Mouse (Mus musculus): Measurements from ENCODE around the gene Fam186a. TPM values are rescaled to one million over a fixed set of nuclear protein-coding genes. Genes with fewer than 3 reads are reported as not detected.
"Not testable (repeated sequence)": the region's sequence is repeated elsewhere in the genome, so short reads cannot be mapped to it uniquely, and the experiment has no call there.

The Fam186a gene
- polyA plus RNA-seq, 1 experiment: not detected

DNA sequence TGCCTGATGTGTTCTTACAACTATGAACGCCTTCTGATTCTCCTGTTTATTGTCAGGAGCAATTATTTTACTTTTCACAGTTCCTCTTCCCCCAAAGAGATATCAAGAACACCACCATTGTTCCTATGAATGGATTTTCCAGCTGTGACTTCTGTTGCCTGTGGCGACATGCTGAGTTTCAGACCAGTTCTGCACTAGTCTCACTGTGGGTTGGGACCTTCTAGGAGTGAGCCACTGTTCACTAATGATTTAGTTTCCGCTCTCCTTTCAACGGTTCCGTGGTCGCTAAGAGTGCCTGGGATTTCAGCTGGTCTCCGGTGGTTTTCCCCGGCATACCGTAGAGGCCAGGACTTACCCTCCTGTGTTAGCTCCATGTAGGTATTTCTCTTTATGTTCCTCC, 62.0 kb downstream of the Fam186a start:
- Histone ChIP-seq H3K27ac (ENCODE audit: insufficient read depth, low read length) (no peak overlapping the region), H3K4me1 (ENCODE audit: control insufficient read depth, insufficient read depth, low read length) (no peaks in the 10 kb centered on the region), H3K4me3 (ENCODE audit: insufficient read depth, low read length) (no peak overlapping the region)
- TF ChIP-seq POLR2A (IDR thresholded peaks at IDR 0.05; ENCODE audit: low read depth, low read length) (no peak), CTCF (IDR thresholded peaks at IDR 0.05; ENCODE audit: borderline replicate concordance, insufficient read depth, low read length) (no peak)

DNA sequence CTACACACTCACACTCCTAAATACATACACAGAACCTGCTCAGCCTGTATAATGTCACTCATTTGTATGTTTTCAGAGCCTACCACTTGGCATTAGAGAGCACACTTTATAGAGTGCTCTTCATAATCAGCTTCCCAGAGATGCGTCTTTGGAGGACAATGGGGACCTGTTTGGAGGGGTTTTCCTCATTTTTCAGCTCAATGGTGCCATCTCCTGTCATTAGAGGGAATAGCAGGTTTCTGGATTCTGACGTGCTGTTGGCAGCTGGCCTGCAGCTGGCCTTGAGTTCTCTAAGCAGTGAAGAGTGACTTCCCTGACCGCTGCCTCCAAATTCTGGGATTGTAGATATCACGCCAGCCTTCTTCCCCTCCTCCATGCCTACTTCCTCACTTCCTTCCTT, 62.5 kb downstream of the Fam186a start:
- Histone ChIP-seq H3K4me1 (ENCODE audit: control insufficient read depth, insufficient read depth, low read length) (no peaks in the 10 kb centered on the region), H3K27ac (ENCODE audit: insufficient read depth, low read length) (no peak overlapping the region), H3K4me3 (ENCODE audit: insufficient read depth, low read length) (no peak overlapping the region)
- TF ChIP-seq POLR2A (IDR thresholded peaks at IDR 0.05; ENCODE audit: low read depth, low read length) (no peak), CTCF (IDR thresholded peaks at IDR 0.05; ENCODE audit: borderline replicate concordance, insufficient read depth, low read length) (0 out of 2 replicates have a peak, but pooled peaks have one; percentile 2)

DNA sequence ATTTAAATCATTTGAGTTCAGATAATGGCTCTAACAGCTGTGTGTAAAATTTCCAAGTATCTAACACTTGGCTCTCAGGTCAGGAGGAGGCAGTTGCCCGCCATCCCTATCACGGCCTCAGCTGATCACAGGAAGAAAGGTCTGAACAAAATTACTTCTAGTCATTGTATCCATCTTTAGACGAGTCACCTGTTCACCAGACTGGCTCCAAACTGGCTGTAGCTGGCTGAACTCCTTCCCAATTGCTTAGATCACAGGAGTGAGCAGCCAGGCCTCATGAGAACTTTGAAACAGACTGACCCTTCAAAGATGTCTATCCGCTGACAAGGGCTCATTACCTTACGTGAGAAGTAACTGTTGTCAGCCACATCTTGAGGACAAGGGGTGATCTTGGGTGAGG, 63.6 kb downstream of the Fam186a start:
- no peak overlapping the region for H3K27ac ChIP-seq (ENCODE audit: insufficient read depth, low read length)
- TF ChIP-seq POLR2A (IDR thresholded peaks at IDR 0.05; ENCODE audit: low read depth, low read length): no peak
- TF ChIP-seq CTCF (IDR thresholded peaks at IDR 0.05; ENCODE audit: borderline replicate concordance, insufficient read depth, low read length): no peak
- no peak overlapping the region for H3K4me3 ChIP-seq (ENCODE audit: insufficient read depth, low read length)
- H3K4me1 ChIP-seq (ENCODE audit: control insufficient read depth, insufficient read depth, low read length): no peaks in the 10 kb centered on the region

- no peak overlapping the region for H3K27ac ChIP-seq (ENCODE audit: insufficient read depth, low read length)
Observed at GRCm38 (mm10) chr15:99902786-99903185, 64.1 kb downstream of the Fam186a start.

GRCm38 (mm10) chr15:99896621-99897020, 70.2 kb downstream of the Fam186a start:
- Histone ChIP-seq H3K4me1 (ENCODE audit: control insufficient read depth, insufficient read depth, low read length) (no peaks in the 10 kb centered on the region), H3K27ac (ENCODE audit: insufficient read depth, low read length) (no peak overlapping the region), H3K4me3 (ENCODE audit: insufficient read depth, low read length) (no peak overlapping the region)
- no peak for TF ChIP-seq CTCF (IDR thresholded peaks at IDR 0.05; ENCODE audit: borderline replicate concordance, insufficient read depth, low read length)
- no peak for TF ChIP-seq POLR2A (IDR thresholded peaks at IDR 0.05; ENCODE audit: low read depth, low read length)

More at GRCm38 (mm10) chr15:99902786-99903185, 64.1 kb downstream of the Fam186a start:
- no peaks in the 10 kb centered on the region for H3K4me1 ChIP-seq (ENCODE audit: control insufficient read depth, insufficient read depth, low read length)
- H3K4me3 ChIP-seq (ENCODE audit: insufficient read depth, low read length): no peak overlapping the region
- TF ChIP-seq CTCF (IDR thresholded peaks at IDR 0.05; ENCODE audit: borderline replicate concordance, insufficient read depth, low read length) (no peak), POLR2A (IDR thresholded peaks at IDR 0.05; ENCODE audit: low read depth, low read length) (no peak)

DNA sequence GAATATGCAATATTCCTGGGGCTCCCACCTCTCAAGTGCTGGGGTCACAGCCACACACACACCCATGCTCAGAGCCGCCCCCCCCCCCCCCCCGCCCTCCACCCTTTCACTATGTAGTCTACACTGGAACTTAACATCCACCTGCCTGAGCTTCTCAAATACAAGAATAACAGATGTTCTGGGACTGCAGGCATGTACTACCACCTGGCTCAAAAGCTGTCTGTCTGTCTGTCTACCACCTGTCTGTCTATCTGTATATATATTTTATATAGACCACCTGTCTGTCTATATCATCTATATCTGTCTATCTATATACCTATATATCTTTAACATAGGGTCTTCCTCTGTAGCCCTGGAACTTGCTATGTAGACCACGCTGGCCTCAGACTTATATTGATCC, 75.5 kb downstream of the Fam186a start:
- Histone ChIP-seq H3K27ac (ENCODE audit: insufficient read depth, low read length) (no peak overlapping the region), H3K4me3 (ENCODE audit: insufficient read depth, low read length) (no peak overlapping the region), H3K4me1 (ENCODE audit: control insufficient read depth, insufficient read depth, low read length) (peaks cover 7% of the 10 kb centered on the region)
- no peak for TF ChIP-seq POLR2A (IDR thresholded peaks at IDR 0.05; ENCODE audit: low read depth, low read length)
- no peak for TF ChIP-seq CTCF (IDR thresholded peaks at IDR 0.05; ENCODE audit: borderline replicate concordance, insufficient read depth, low read length)

GRCm38 (mm10) chr15:99890412-99891236, 76.2 kb downstream of the Fam186a start:
- H3K27ac ChIP-seq (ENCODE audit: insufficient read depth, low read length): no peak overlapping the region; the same call in 1 of the 2 replicates
- H3K4me3 ChIP-seq (ENCODE audit: insufficient read depth, low read length): no peak overlapping the region
- TF ChIP-seq POLR2A (IDR thresholded peaks at IDR 0.05; ENCODE audit: low read depth, low read length) (no peak), CTCF (IDR thresholded peaks at IDR 0.05; ENCODE audit: borderline replicate concordance, insufficient read depth, low read length) (no peak)
- H3K4me1 ChIP-seq (ENCODE audit: control insufficient read depth, insufficient read depth, low read length): peaks cover 7% of the 10 kb centered on the region

DNA sequence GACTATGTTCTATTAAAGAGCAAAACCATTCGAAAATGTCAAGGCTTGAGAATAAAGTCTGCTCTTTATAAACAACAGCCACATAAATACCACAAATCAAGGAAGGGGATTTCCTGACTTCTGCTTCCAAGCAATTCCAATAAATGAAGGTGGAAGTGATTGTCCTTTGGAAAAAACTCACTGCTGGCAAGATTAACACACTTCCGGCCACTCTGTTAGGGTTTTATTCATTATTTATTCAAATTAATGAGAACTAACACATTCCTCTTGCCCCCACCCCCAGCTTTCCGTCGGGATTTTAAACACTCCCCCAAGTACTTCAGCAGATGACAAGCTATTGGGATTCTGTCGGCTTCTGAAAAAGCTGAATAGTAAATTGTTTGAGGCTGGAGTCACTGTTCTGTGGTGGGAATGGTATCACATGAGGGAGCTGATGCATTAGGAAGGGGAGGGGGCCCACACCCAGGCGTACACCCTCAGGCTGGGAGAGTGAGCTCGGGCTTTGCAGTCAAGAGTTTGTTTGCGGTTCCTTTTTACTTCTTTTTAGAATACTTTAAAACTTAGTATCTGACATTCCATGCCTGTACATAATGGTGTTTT, 77.5 kb downstream of the Fam186a start:
- no peak for TF ChIP-seq POLR2A (IDR thresholded peaks at IDR 0.05; ENCODE audit: low read depth, low read length)
- no peak for TF ChIP-seq CTCF (IDR thresholded peaks at IDR 0.05; ENCODE audit: borderline replicate concordance, insufficient read depth, low read length)
- no peak overlapping the region for H3K4me3 ChIP-seq (ENCODE audit: insufficient read depth, low read length)

DNA sequence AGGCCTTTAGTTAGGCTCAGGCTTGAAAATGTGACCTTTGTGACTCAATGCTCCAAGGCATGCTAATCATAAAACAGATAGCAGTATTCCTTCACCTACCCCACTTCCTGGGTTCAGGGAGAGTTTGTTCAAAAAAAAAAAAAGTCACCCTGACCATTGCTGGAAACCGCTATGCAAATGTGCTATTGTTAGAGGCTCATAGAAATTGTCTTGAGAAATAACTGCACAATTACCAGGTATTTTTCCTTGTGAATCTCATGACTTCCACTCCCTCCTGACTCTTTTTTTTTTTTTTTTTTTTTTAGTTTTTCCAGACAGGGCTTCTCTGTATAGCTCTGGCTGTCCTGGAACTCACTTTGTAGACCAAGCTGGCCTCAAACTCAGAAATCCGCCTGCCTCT, 79.7 kb downstream of the Fam186a start:
- not testable (repeated sequence) for H3K4me3 ChIP-seq (ENCODE audit: insufficient read depth, low read length); H3K27ac ChIP-seq (ENCODE audit: insufficient read depth, low read length); H3K4me1 ChIP-seq (ENCODE audit: control insufficient read depth, insufficient read depth, low read length)

More for the DNA sequence above, 77.5 kb downstream of the Fam186a start:
- Histone ChIP-seq H3K27ac (ENCODE audit: insufficient read depth, low read length) (peak overlapping the region; percentile 88), H3K4me1 (ENCODE audit: control insufficient read depth, insufficient read depth, low read length) (peaks cover 7% of the 10 kb centered on the region)

DNA sequence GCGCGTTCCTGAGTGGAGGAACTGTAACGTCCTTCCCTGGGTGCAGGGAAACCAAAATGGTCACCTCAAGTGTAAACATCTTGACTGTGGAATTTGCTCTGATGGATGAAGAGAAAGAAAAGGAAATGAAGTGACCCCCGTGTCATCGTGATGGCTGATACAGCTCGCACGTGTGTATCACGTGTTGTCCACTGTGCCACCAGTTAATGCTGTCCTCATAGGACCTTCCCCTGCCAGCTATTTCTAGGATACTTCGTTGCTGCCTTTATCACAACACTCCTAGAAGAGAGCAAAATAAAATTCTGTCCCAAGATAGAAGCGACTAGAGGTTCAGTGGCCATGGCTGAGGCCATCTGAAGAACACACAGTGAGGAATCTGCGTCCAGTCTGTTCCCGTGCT, 82.8 kb downstream of the Fam186a start:
- TF ChIP-seq POLR2A (IDR thresholded peaks at IDR 0.05; ENCODE audit: low read depth, low read length): no peak
- no peak for TF ChIP-seq CTCF (IDR thresholded peaks at IDR 0.05; ENCODE audit: borderline replicate concordance, insufficient read depth, low read length)
- H3K4me3 ChIP-seq (ENCODE audit: insufficient read depth, low read length): no peak overlapping the region
- H3K27ac ChIP-seq (ENCODE audit: insufficient read depth, low read length): no peak overlapping the region
- H3K4me1 ChIP-seq (ENCODE audit: control insufficient read depth, insufficient read depth, low read length): peaks cover 7% of the 10 kb centered on the region
